Mouse (Mus musculus): Measurements from ENCODE around the gene Poln.
A peak's percentile ranks its signal among the peaks of the same experiment; 100 is the strongest.

Gene Poln

GRCm38 (mm10) chr5:34093021-34093420 lies 76.2 kb downstream of the Poln start:
- no peak for DNase-seq

- DNase-seq: no peak
These were observed 136.7 kb downstream of the Poln start for GRCm38 (mm10) chr5:34032520-34032919.

- DNase-seq: no peak
These were observed 138.2 kb downstream of the Poln start for GRCm38 (mm10) chr5:34031022-34031421.

DNA sequence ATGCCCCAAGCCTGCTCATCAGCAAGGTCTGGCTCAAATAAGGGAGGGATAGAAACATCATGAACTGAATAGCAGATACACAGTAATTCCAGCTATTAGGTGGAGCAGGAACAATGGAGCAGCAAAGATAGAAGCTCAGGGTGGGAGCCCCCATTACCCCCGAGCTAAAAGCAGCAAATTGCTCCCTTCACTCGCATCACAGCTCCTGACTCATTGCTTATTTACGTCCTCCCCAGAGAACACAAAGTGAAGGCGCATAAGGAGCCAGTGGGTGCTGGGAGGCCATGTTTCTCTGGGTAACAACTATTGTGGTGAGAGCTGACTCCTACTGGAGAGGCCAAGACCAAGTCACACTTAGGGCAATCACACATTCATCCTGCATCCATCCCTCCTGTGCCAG lies 139.1 kb downstream of the Poln start:
- DNase-seq: no peak

- no peak for DNase-seq
These were observed 150.3 kb downstream of the Poln start for GRCm38 (mm10) chr5:34018968-34019367.

- no peak for DNase-seq
These were observed 154.6 kb downstream of the Poln start for GRCm38 (mm10) chr5:34014652-34015051.

GRCm38 (mm10) chr5:34007392-34007941 lies 161.8 kb downstream of the Poln start:
- DNase-seq: no peak

DNA sequence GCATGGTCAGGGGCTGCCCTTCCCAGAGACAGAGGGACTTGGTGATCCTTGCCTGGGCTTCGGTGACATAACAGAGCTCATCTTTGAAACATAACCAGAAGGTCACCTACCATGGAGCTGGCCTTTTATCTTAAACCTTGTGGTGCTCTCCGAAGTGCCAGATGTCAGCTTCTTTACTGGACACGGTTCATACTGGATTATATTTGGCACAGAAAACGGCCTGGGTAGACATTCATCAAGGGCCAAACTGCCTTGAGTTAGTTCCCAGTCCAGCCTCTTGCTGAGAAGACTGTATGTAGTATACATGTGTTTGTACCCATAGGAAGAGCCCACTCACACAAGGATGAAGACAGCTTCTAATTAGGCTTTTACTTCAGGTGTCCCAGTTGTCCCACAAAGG lies 162.4 kb downstream of the Poln start:
- no peak for DNase-seq

DNA sequence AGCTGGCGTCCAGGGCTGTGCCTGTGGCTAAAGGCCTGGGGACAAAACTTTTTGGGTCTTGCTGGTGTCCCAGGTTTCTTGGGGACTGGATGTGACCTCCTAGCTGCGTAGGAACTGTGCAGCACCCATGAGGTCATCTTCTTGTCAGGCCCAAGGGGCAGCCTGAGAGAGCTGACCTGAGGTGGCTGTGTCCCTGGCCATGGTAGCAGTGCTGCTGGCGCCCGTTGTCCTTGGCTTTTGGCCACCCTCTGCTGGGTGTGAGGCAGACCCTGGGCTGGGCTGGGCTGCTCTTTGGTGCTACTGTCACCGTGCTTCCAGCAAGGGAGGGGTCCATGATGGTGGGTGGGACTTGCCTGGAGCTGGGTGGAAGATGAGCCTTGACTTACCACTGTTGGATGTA lies 164.6 kb downstream of the Poln start:
- DNase-seq: no peak

DNA sequence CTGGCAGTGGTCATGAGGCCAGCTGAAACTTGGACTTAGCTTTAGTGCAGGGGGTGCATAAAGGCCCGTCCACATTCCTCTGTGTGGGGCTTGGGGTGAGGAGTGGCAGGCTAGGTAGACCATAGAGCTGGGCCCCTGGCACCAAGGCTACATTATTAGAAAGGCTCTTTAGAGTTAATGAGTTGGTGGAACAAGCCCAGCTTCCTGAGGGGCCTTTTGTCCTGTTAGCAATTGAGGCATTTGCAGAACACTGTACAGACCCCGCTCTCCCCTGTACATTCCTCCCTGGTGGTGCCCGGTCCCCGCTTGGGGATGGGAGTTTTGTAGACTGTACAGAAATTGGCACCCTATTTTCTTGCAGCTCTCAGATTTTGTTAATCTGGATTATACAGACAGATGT lies 166.6 kb downstream of the Poln start:
- no peak for DNase-seq

DNA sequence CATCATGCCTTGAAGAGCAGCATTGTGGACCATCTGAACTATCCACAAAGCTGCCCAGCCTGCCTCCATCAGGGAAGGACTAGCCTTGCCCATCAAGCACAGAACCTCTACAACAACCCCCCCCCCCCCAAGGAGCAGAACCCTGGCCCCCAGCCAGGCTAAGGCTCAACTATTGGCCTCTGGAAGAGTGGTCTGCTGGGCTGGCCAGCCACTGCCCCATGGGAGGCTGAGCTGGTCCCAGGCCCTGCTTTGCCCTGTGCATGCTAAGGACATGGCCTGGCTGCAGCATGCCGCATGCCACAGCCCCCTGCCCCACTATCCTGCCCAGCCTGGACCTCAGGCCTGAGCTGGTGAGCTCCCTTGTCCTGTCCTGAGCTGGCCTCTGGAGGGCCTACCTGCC lies 167.8 kb downstream of the Poln start:
- DNase-seq: no peak

DNA sequence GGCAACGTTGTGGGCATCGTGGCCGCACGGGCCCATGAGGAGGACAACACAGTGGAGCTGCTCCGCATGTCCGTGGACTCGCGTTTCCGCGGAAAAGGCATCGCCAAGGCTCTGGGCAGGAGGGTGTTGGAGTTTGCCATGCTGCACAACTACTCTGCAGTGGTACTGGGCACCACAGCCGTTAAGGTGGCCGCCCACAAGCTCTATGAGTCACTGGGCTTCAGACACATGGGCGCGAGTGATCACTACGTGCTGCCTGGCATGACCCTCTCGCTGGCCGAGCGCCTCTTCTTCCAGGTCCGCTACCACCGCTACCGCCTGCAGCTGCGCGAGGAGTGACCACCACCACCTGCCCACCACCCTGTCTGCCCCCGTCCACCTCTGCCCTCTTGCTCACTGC lies 168.4 kb downstream of the Poln start:
- no peak for DNase-seq

- no peak for DNase-seq
These were observed 169.7 kb downstream of the Poln start for GRCm38 (mm10) chr5:33999466-34000090.

DNA sequence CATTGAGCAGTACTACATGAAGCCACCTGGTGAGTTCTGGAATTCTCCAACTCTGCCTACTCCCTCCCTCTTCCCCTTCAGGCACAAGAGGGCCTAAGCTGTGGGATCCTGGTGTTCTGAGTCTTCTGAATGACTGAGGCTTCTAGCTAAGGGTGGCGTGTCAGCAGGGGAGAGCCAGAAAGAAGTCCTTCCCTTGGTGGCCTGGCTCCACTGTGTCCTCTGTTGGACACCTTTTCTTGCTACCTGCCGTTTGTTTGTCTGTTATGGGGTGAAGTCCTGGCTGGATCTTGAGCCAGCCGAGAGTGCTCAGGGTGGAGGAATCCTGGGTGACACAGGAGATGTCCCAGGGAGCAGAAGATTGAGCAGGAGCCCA lies 170.8 kb downstream of the Poln start:
- no peak for DNase-seq

DNA sequence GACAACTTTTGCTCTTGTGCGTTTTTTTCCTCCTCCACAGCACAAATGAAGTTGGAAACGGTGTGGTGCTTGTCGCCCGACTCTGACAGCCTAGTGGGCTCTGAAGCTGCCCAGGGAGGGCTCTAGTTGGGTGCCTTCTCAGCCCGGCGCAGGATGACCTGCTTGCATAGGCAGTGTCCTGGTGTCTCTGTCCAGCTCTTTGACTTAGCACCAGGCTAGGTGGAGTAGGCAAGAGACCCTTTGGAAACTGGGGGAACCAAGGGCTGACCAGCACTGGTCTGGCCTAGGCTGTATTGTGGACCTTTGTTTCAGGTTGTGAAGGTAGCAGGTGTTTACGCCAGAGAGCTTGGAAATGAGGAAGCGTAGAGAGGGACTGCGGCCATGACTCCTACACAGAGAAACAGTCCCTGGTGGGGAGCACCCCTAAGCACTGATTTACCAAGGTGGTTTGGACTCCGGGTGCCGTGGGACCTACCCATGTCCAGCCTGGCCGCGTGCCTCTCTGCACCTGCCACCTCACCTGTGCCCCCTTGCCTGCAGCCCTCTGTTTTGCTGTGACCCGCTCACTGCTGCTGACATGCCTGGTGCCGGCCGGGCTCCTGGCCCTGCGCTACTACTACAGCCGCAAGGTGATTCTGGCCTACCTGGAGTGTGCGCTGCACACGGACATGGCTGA lies 171.3 kb downstream of the Poln start:
- no peak for DNase-seq

- DNase-seq: no peak
These were observed 172.1 kb downstream of the Poln start for GRCm38 (mm10) chr5:33997051-33997741.

DNA sequence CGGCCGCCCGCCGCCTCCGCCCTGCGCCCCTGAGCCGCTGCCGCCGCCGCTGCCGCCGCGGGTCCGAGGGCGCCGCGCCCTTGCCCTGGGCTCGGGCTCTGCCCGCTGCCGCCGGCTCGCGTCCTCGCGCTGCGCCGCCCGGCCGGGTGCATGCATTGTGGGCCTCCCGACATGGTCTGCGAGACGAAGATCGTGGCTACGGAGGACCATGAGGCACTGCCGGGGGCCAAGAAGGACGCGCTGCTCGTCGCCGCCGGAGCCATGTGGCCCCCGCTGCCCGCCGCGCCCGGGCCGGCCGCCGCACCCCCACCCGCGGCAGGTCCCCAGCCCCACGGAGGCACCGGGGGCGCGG lies 172.6 kb downstream of the Poln start:
- DNase-seq: no peak

GRCm38 (mm10) chr5:33995843-33996693 lies 173.2 kb downstream of the Poln start, which contains the start of gene Nat8l:
Nat8l (plus strand) TSS chr5:33995984.
- DNase-seq: peak; percentile 40 to 54

GRCm38 (mm10) chr5:33994671-33995625 lies 174.3 kb downstream of the Poln start:
- no peak for DNase-seq

- peak; percentile 72 to 78 for DNase-seq
These were observed 185.7 kb downstream of the Poln start, which contains the start of gene Gm1673 for GRCm38 (mm10) chr5:33983309-33984121. Gm1673 (plus strand) TSS chr5:33983433.

DNA sequence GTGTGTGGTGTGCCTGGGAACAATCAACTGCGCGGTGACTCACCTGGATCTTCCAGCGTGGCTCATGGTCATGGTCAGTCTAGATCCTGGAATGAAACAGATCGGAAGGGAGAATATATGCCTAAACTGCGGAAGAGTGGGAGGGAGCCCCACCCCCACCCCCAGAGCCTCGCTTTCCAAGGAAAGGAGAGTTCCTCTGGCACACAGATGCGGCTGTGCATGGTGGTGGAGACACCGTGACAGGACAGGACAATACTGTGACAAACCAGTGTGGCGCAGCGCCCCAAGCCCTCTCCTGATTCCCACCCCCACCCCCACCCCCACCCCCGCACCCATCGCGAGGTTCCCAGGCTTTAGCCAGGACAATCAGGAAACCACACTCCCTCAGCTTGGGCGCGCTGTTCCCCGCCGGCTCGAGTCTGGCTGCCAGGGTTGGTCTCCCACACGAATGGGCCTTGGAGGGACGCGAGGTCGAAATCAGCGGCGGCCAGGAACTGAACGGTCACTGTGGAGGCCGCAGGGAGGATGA lies 186.5 kb downstream of the Poln start:
- no peak for DNase-seq
